Mouse (Mus musculus): ENCODE results near the gene Atg16l2. TPM values are rescaled to one million over a fixed set of nuclear protein-coding genes. Genes with fewer than 3 reads are reported as not detected.

The Atg16l2 gene
- polyA plus RNA-seq, 1 experiment from 2014 or later: 23.0 TPM

- H3K27ac ChIP-seq: no peak within 1 kb of the TSS
- H3K4me1 ChIP-seq: peaks cover 19% of the 10 kb centered on the region
- H3K4me3 ChIP-seq: no peak within 1 kb of the TSS
- H3K27me3 ChIP-seq (ENCODE audit: low read depth, poor library complexity, severe bottlenecking): peaks cover 35% of the 10 kb centered on the region
- 87% methylated on average over 3 of the region's 3 CpGs for WGBS
- no peaks in the 10 kb centered on the region for H3K36me3 ChIP-seq
- no peaks in the 10 kb centered on the region for H3K9me3 ChIP-seq (replicated peaks)
- DNase-seq (ENCODE audit: low spot score): no peak
Observed at GRCm38 (mm10) chr7:101317014-101317413, 15.0 kb upstream of the Atg16l2 start, which contains the start of gene Stard10. TSS of gene Stard10 (plus strand) at chr7:101317086.

GRCm38 (mm10) chr7:101316591-101317001 lies 14.5 kb upstream of the Atg16l2 start:
- Histone ChIP-seq H3K4me3 (no peak overlapping the region), H3K36me3 (no peaks in the 10 kb centered on the region), H3K27me3 (ENCODE audit: low read depth, poor library complexity, severe bottlenecking) (peaks cover 31% of the 10 kb centered on the region), H3K27ac (no peak overlapping the region), H3K4me1 (peaks cover 15% of the 10 kb centered on the region), H3K9me3 (replicated peaks) (no peaks in the 10 kb centered on the region)
- DNase-seq (ENCODE audit: low spot score): no peak
- WGBS: 67% methylated on average over 6 of the region's 6 CpGs

- no peaks in the 10 kb centered on the region for H3K36me3 ChIP-seq
- no peak overlapping the region for H3K27ac ChIP-seq
Observed at GRCm38 (mm10) chr7:101315699-101316098, 13.6 kb upstream of the Atg16l2 start.

GRCm38 (mm10) chr7:101314396-101314795 lies 12.3 kb upstream of the Atg16l2 start:
- 76% methylated on average over 5 of the region's 5 CpGs for WGBS

More at GRCm38 (mm10) chr7:101315699-101316098, 13.6 kb upstream of the Atg16l2 start:
- Histone ChIP-seq H3K4me1 (peaks cover 7% of the 10 kb centered on the region), H3K27me3 (ENCODE audit: low read depth, poor library complexity, severe bottlenecking) (peaks cover 22% of the 10 kb centered on the region), H3K4me3 (no peak overlapping the region), H3K9me3 (replicated peaks) (no peaks in the 10 kb centered on the region)
- DNase-seq (ENCODE audit: low spot score): no peak

GRCm38 (mm10) chr7:101313033-101313432 lies 11.0 kb upstream of the Atg16l2 start:
- WGBS: 66% methylated on average over 3 of the region's 3 CpGs
- Histone ChIP-seq H3K4me3 (no peak overlapping the region), H3K4me1 (peaks cover 6% of the 10 kb centered on the region), H3K36me3 (no peaks in the 10 kb centered on the region), H3K9me3 (replicated peaks) (no peaks in the 10 kb centered on the region), H3K27ac (no peak overlapping the region), H3K27me3 (ENCODE audit: low read depth, poor library complexity, severe bottlenecking) (no peaks in the 10 kb centered on the region)
- DNase-seq (ENCODE audit: low spot score): no peak

More at GRCm38 (mm10) chr7:101314396-101314795, 12.3 kb upstream of the Atg16l2 start:
- Histone ChIP-seq H3K4me1 (peaks cover 6% of the 10 kb centered on the region), H3K27ac (no peak overlapping the region), H3K36me3 (no peaks in the 10 kb centered on the region), H3K27me3 (ENCODE audit: low read depth, poor library complexity, severe bottlenecking) (peaks cover 9% of the 10 kb centered on the region), H3K4me3 (no peak overlapping the region), H3K9me3 (replicated peaks) (no peaks in the 10 kb centered on the region)
- DNase-seq (ENCODE audit: low spot score): no peak

GRCm38 (mm10) chr7:101311061-101311460 lies 9.0 kb upstream of the Atg16l2 start:
- Histone ChIP-seq H3K27ac (peak overlapping the region; percentile 91), H3K36me3 (no peaks in the 10 kb centered on the region), H3K27me3 (ENCODE audit: low read depth, poor library complexity, severe bottlenecking) (no peaks in the 10 kb centered on the region), H3K9me3 (replicated peaks) (no peaks in the 10 kb centered on the region), H3K4me1 (peaks cover 6% of the 10 kb centered on the region), H3K4me3 (peak overlapping the region; percentile 64)
- DNase-seq (ENCODE audit: low spot score): no peak
- WGBS: 42% methylated on average over 2 of the region's 2 CpGs

- Histone ChIP-seq H3K27me3 (ENCODE audit: low read depth, poor library complexity, severe bottlenecking) (no peaks in the 10 kb centered on the region), H3K9me3 (replicated peaks) (no peaks in the 10 kb centered on the region), H3K4me1 (peaks cover 6% of the 10 kb centered on the region), H3K27ac (peak overlapping the region; percentile 91), H3K36me3 (no peaks in the 10 kb centered on the region), H3K4me3 (peak overlapping the region; percentile 64)
- peak; percentile 96 for DNase-seq (ENCODE audit: low spot score)
- WGBS: under 1% methylated on average over 43 of the region's 43 CpGs
Observed at GRCm38 (mm10) chr7:101310327-101311028, 8.4 kb upstream of the Atg16l2 start.

- H3K9me3 ChIP-seq (replicated peaks): no peaks in the 10 kb centered on the region
- H3K4me1 ChIP-seq: peaks cover 6% of the 10 kb centered on the region
- 49% methylated on average over 5 of the region's 5 CpGs for WGBS
- no peaks in the 10 kb centered on the region for H3K36me3 ChIP-seq
- peak overlapping the region; percentile 91 for H3K27ac ChIP-seq
- no peaks in the 10 kb centered on the region for H3K27me3 ChIP-seq (ENCODE audit: low read depth, poor library complexity, severe bottlenecking)
- no peak for DNase-seq (ENCODE audit: low spot score)
- peak overlapping the region; percentile 64 for H3K4me3 ChIP-seq
Observed at GRCm38 (mm10) chr7:101309985-101310326, 7.9 kb upstream of the Atg16l2 start.

- no peaks in the 10 kb centered on the region for H3K27me3 ChIP-seq (ENCODE audit: low read depth, poor library complexity, severe bottlenecking)
- DNase-seq (ENCODE audit: low spot score): no peak
- H3K36me3 ChIP-seq: no peaks in the 10 kb centered on the region
- no peaks in the 10 kb centered on the region for H3K9me3 ChIP-seq (replicated peaks)
- H3K4me1 ChIP-seq: peaks cover 15% of the 10 kb centered on the region
- no peak overlapping the region for H3K27ac ChIP-seq
- H3K4me3 ChIP-seq: no peak overlapping the region
- WGBS: 68% methylated on average over 2 of the region's 2 CpGs
Observed at GRCm38 (mm10) chr7:101306841-101307240, 4.8 kb upstream of the Atg16l2 start.

- no peaks in the 10 kb centered on the region for H3K9me3 ChIP-seq (replicated peaks)
- peak overlapping the region; percentile 88; the same call in 1 of the 2 replicates for H3K27ac ChIP-seq
- peak overlapping the region; percentile 81 for H3K4me3 ChIP-seq
- H3K4me1 ChIP-seq: peaks cover 32% of the 10 kb centered on the region
- no peaks in the 10 kb centered on the region for H3K36me3 ChIP-seq
- 28% methylated on average over 7 of the region's 7 CpGs for WGBS
- no peak for DNase-seq (ENCODE audit: low spot score)
- H3K27me3 ChIP-seq (ENCODE audit: low read depth, poor library complexity, severe bottlenecking): peaks cover 27% of the 10 kb centered on the region
Observed at GRCm38 (mm10) chr7:101302691-101303090, 640 bp upstream of the Atg16l2 start.

- peaks cover 36% of the 10 kb centered on the region for H3K27me3 ChIP-seq (ENCODE audit: low read depth, poor library complexity, severe bottlenecking)
- WGBS: 1% methylated on average over 30 of the region's 30 CpGs
- H3K9me3 ChIP-seq (replicated peaks): no peaks in the 10 kb centered on the region
- peak overlapping the region; percentile 81 for H3K4me3 ChIP-seq
- peaks cover 40% of the 10 kb centered on the region for H3K4me1 ChIP-seq
- no peaks in the 10 kb centered on the region for H3K36me3 ChIP-seq
- DNase-seq (ENCODE audit: low spot score): no peak
- peak overlapping the region; percentile 88 for H3K27ac ChIP-seq
Observed at GRCm38 (mm10) chr7:101301361-101301880, 630 bp downstream of the Atg16l2 start.

GRCm38 (mm10) chr7:101298375-101298774 lies 3.7 kb downstream of the Atg16l2 start:
- no peaks in the 10 kb centered on the region for H3K9me3 ChIP-seq (replicated peaks)
- peaks cover 21% of the 10 kb centered on the region for H3K36me3 ChIP-seq
- H3K27ac ChIP-seq: no peak overlapping the region
- DNase-seq (ENCODE audit: low spot score): no peak
- H3K4me1 ChIP-seq: peaks cover 44% of the 10 kb centered on the region
- H3K27me3 ChIP-seq (ENCODE audit: low read depth, poor library complexity, severe bottlenecking): peaks cover 43% of the 10 kb centered on the region
- no peak overlapping the region for H3K4me3 ChIP-seq
- WGBS: 89% methylated on average over 3 of the region's 3 CpGs

- Histone ChIP-seq H3K4me3 (peak overlapping the region; percentile 45), H3K36me3 (peaks cover 30% of the 10 kb centered on the region), H3K9me3 (replicated peaks) (no peaks in the 10 kb centered on the region), H3K4me1 (peaks cover 36% of the 10 kb centered on the region), H3K27ac (peak overlapping the region; percentile 59; the same call in 1 of the 2 replicates), H3K27me3 (ENCODE audit: low read depth, poor library complexity, severe bottlenecking) (peaks cover 43% of the 10 kb centered on the region)
- no peak for DNase-seq (ENCODE audit: low spot score)
- 26% methylated on average over 8 of the region's 8 CpGs for WGBS
Observed at GRCm38 (mm10) chr7:101297023-101297405, 5.0 kb downstream of the Atg16l2 start.
